Mouse (Mus musculus): Measurements from ENCODE around the gene Slc7a15. TPM values are rescaled to one million over a fixed set of nuclear protein-coding genes. Genes with fewer than 3 reads are reported as not detected.
"Not testable (repeated sequence)": the region's sequence is repeated elsewhere in the genome, so short reads cannot be mapped to it uniquely, and the experiment has no call there.

Gene Slc7a15
- polyA plus RNA-seq, 1 experiment from 2014 or later: not detected

GRCm38 (mm10) chr12:8573405-8573804, 25.5 kb downstream of the Slc7a15 start:
- DNase-seq (ENCODE audit: low spot score): no peak
- peak overlapping the region; percentile 29 for H3K4me2 ChIP-seq (ENCODE audit: low read depth, low read length)

GRCm38 (mm10) chr12:8571903-8572341, 26.9 kb downstream of the Slc7a15 start:
- 33% methylated on average over 12 of the region's 12 CpGs for WGBS
- not testable (repeated sequence) for H3K9me3 ChIP-seq (ENCODE audit: control insufficient read depth, low read length); H3K36me3 ChIP-seq (ENCODE audit: control insufficient read depth, insufficient read depth, low read length); H3K27me3 ChIP-seq (replicated peaks; ENCODE audit: control insufficient read depth, insufficient read depth, low read length); H3K4me3 ChIP-seq (ENCODE audit: low read depth, low read length); DNase-seq (ENCODE audit: low spot score); H3K9ac ChIP-seq (ENCODE audit: low read depth, low read length); ATAC-seq (ENCODE audit: low read depth); H3K4me1 ChIP-seq (ENCODE audit: control insufficient read depth, insufficient read depth, low read length); H3K27ac ChIP-seq (replicated peaks; ENCODE audit: low read depth, low read length)
- H3K4me2 ChIP-seq (ENCODE audit: low read depth, low read length): peak overlapping the region; percentile 43

More at GRCm38 (mm10) chr12:8573405-8573804, 25.5 kb downstream of the Slc7a15 start:
- 88% methylated on average over 11 of the region's 11 CpGs for whole genome bisulfite sequencing
- ATAC-seq (ENCODE audit: low read depth): no peak
- H3K9ac ChIP-seq (ENCODE audit: low read depth, low read length): no peak overlapping the region
- no peaks in the 10 kb centered on the region for H3K4me1 ChIP-seq (ENCODE audit: control insufficient read depth, insufficient read depth, low read length)
- no peaks in the 10 kb centered on the region for H3K36me3 ChIP-seq (ENCODE audit: control insufficient read depth, insufficient read depth, low read length)
- H3K27ac ChIP-seq (replicated peaks; ENCODE audit: low read depth, low read length): no peak overlapping the region
- H3K27me3 ChIP-seq (replicated peaks; ENCODE audit: control insufficient read depth, insufficient read depth, low read length): no peaks in the 10 kb centered on the region
- H3K9me3 ChIP-seq (ENCODE audit: control insufficient read depth, low read length): no peaks in the 10 kb centered on the region
- H3K4me3 ChIP-seq (ENCODE audit: low read depth, low read length): no peak overlapping the region

- H3K4me2 ChIP-seq (ENCODE audit: low read depth, low read length): peak overlapping the region; percentile 43; the same call in 1 of the 2 replicates
These were observed 27.5 kb downstream of the Slc7a15 start for GRCm38 (mm10) chr12:8571287-8571902.

GRCm38 (mm10) chr12:8562213-8562612, 36.7 kb downstream of the Slc7a15 start:
- DNase-seq (ENCODE audit: low spot score); ATAC-seq (ENCODE audit: low read depth): not testable (repeated sequence)

More at GRCm38 (mm10) chr12:8571287-8571902, 27.5 kb downstream of the Slc7a15 start:
- H3K27me3 ChIP-seq (replicated peaks; ENCODE audit: control insufficient read depth, insufficient read depth, low read length); H3K9me3 ChIP-seq (ENCODE audit: control insufficient read depth, low read length); H3K4me3 ChIP-seq (ENCODE audit: low read depth, low read length); H3K4me1 ChIP-seq (ENCODE audit: control insufficient read depth, insufficient read depth, low read length); H3K27ac ChIP-seq (replicated peaks; ENCODE audit: low read depth, low read length); DNase-seq (ENCODE audit: low spot score); ATAC-seq (ENCODE audit: low read depth); H3K36me3 ChIP-seq (ENCODE audit: control insufficient read depth, insufficient read depth, low read length); H3K9ac ChIP-seq (ENCODE audit: low read depth, low read length): not testable (repeated sequence)
- 63% methylated on average over 2 of the region's 2 CpGs for WGBS

GRCm38 (mm10) chr12:8559876-8560275, 39.0 kb downstream of the Slc7a15 start:
- not testable (repeated sequence) for ATAC-seq (ENCODE audit: low read depth); H3K27me3 ChIP-seq (replicated peaks; ENCODE audit: control insufficient read depth, insufficient read depth, low read length); H3K36me3 ChIP-seq (ENCODE audit: control insufficient read depth, insufficient read depth, low read length); H3K9me3 ChIP-seq (ENCODE audit: control insufficient read depth, low read length); DNase-seq (ENCODE audit: low spot score); H3K27ac ChIP-seq (replicated peaks; ENCODE audit: low read depth, low read length); H3K4me3 ChIP-seq (ENCODE audit: low read depth, low read length); H3K4me1 ChIP-seq (ENCODE audit: control insufficient read depth, insufficient read depth, low read length); H3K4me2 ChIP-seq (ENCODE audit: low read depth, low read length); H3K9ac ChIP-seq (ENCODE audit: low read depth, low read length)
- whole genome bisulfite sequencing: 84% methylated on average over 3 of the region's 3 CpGs

More at GRCm38 (mm10) chr12:8562213-8562612, 36.7 kb downstream of the Slc7a15 start:
- H3K27ac ChIP-seq (replicated peaks; ENCODE audit: low read depth, low read length); H3K4me3 ChIP-seq (ENCODE audit: low read depth, low read length); H3K9me3 ChIP-seq (ENCODE audit: control insufficient read depth, low read length); H3K4me1 ChIP-seq (ENCODE audit: control insufficient read depth, insufficient read depth, low read length); H3K27me3 ChIP-seq (replicated peaks; ENCODE audit: control insufficient read depth, insufficient read depth, low read length); H3K36me3 ChIP-seq (ENCODE audit: control insufficient read depth, insufficient read depth, low read length); H3K4me2 ChIP-seq (ENCODE audit: low read depth, low read length); H3K9ac ChIP-seq (ENCODE audit: low read depth, low read length): not testable (repeated sequence)
- WGBS: 74% methylated on average over 8 of the region's 8 CpGs

- H3K9ac ChIP-seq (ENCODE audit: low read depth, low read length): no peak overlapping the region
- H3K27me3 ChIP-seq (replicated peaks; ENCODE audit: control insufficient read depth, insufficient read depth, low read length): no peaks in the 10 kb centered on the region
- H3K4me2 ChIP-seq (ENCODE audit: low read depth, low read length): no peak overlapping the region
- H3K36me3 ChIP-seq (ENCODE audit: control insufficient read depth, insufficient read depth, low read length): no peaks in the 10 kb centered on the region
- no peak overlapping the region for H3K27ac ChIP-seq (replicated peaks; ENCODE audit: low read depth, low read length)
- ATAC-seq (ENCODE audit: low read depth): no peak
- no peaks in the 10 kb centered on the region for H3K4me1 ChIP-seq (ENCODE audit: control insufficient read depth, insufficient read depth, low read length)
- no peaks in the 10 kb centered on the region for H3K9me3 ChIP-seq (ENCODE audit: control insufficient read depth, low read length)
- DNase-seq (ENCODE audit: low spot score): no peak
- no peak overlapping the region for H3K4me3 ChIP-seq (ENCODE audit: low read depth, low read length)
These were observed 42.7 kb downstream of the Slc7a15 start for GRCm38 (mm10) chr12:8556189-8556588.

GRCm38 (mm10) chr12:8555419-8555818, 43.4 kb downstream of the Slc7a15 start:
- H3K27me3 ChIP-seq (replicated peaks; ENCODE audit: control insufficient read depth, insufficient read depth, low read length): no peaks in the 10 kb centered on the region
- ATAC-seq (ENCODE audit: low read depth) (no peak), DNase-seq (ENCODE audit: low spot score) (no peak)
- no peak overlapping the region for H3K27ac ChIP-seq (replicated peaks; ENCODE audit: low read depth, low read length)
- no peaks in the 10 kb centered on the region for H3K4me1 ChIP-seq (ENCODE audit: control insufficient read depth, insufficient read depth, low read length)
- no peak overlapping the region for H3K4me2 ChIP-seq (ENCODE audit: low read depth, low read length)
- no peak overlapping the region for H3K9ac ChIP-seq (ENCODE audit: low read depth, low read length)
- H3K36me3 ChIP-seq (ENCODE audit: control insufficient read depth, insufficient read depth, low read length): no peaks in the 10 kb centered on the region
- H3K9me3 ChIP-seq (ENCODE audit: control insufficient read depth, low read length): no peaks in the 10 kb centered on the region
- no peak overlapping the region for H3K4me3 ChIP-seq (ENCODE audit: low read depth, low read length)

GRCm38 (mm10) chr12:8547357-8547756, 51.5 kb downstream of the Slc7a15 start:
- H3K9me3 ChIP-seq (ENCODE audit: control insufficient read depth, low read length): no peaks in the 10 kb centered on the region
- peak; percentile 84 for DNase-seq (ENCODE audit: low spot score)
- H3K36me3 ChIP-seq (ENCODE audit: control insufficient read depth, insufficient read depth, low read length): no peaks in the 10 kb centered on the region
- ATAC-seq (ENCODE audit: low read depth): peak; percentile 72
- no peak overlapping the region for H3K4me2 ChIP-seq (ENCODE audit: low read depth, low read length)
- H3K4me3 ChIP-seq (ENCODE audit: low read depth, low read length): no peak overlapping the region
- WGBS: 20% methylated on average over 11 of the region's 11 CpGs
- no peaks in the 10 kb centered on the region for H3K27me3 ChIP-seq (replicated peaks; ENCODE audit: control insufficient read depth, insufficient read depth, low read length)
- no peak overlapping the region for H3K9ac ChIP-seq (ENCODE audit: low read depth, low read length)
- no peaks in the 10 kb centered on the region for H3K4me1 ChIP-seq (ENCODE audit: control insufficient read depth, insufficient read depth, low read length)
- H3K27ac ChIP-seq (replicated peaks; ENCODE audit: low read depth, low read length): no peak overlapping the region

- H3K9me3 ChIP-seq (ENCODE audit: control insufficient read depth, low read length): no peaks in the 10 kb centered on the region
- H3K27me3 ChIP-seq (replicated peaks; ENCODE audit: control insufficient read depth, insufficient read depth, low read length): no peaks in the 10 kb centered on the region
- H3K4me1 ChIP-seq (ENCODE audit: control insufficient read depth, insufficient read depth, low read length): no peaks in the 10 kb centered on the region
- no peak overlapping the region for H3K4me3 ChIP-seq (ENCODE audit: low read depth, low read length)
- 86% methylated on average over 6 of the region's 6 CpGs for WGBS
- H3K4me2 ChIP-seq (ENCODE audit: low read depth, low read length): no peak overlapping the region
- H3K36me3 ChIP-seq (ENCODE audit: control insufficient read depth, insufficient read depth, low read length): no peaks in the 10 kb centered on the region
- ATAC-seq (ENCODE audit: low read depth) (no peak), DNase-seq (ENCODE audit: low spot score) (no peak)
- no peak overlapping the region for H3K9ac ChIP-seq (ENCODE audit: low read depth, low read length)
- H3K27ac ChIP-seq (replicated peaks; ENCODE audit: low read depth, low read length): no peak overlapping the region
These were observed 52.1 kb downstream of the Slc7a15 start for GRCm38 (mm10) chr12:8546801-8547200.
